Mouse (Mus musculus): ENCODE data around the gene Atp10b. TPM values are rescaled to one million over a fixed set of nuclear protein-coding genes. Genes with fewer than 3 reads are reported as not detected.

Gene Atp10b
- polyA plus RNA-seq, 1 experiment = not detected

DNA sequence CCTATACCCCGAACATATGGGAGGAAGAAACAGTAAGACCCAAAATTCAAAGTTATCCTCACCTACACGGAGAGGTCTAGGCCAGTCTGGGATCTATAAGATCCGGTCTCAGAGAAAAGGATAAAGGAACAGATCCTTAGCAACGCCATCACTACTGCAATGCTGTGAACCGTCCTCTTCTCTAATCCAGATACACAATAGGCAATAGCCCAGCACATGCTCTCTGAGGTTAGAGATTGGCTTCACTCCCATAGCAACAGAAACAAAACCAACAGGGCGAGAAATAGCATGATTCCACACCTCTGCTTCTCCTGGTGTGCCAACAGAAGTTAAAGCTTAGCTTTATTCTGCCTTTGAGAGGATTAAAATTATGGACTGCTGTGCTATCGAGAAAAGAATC, 82.4 kb downstream of the Atp10b start:
- Histone ChIP-seq H3K27ac (ENCODE audit: insufficient read depth, low read length) (no peak overlapping the region), H3K4me3 (ENCODE audit: extremely low read depth, insufficient read depth, insufficient read length) (no peak overlapping the region), H3K4me1 (ENCODE audit: control insufficient read depth, insufficient read depth, insufficient read length) (no peaks in the 10 kb centered on the region), H3K27me3 (ENCODE audit: control insufficient read depth, insufficient read depth, low read length) (no peaks in the 10 kb centered on the region), H3K36me3 (ENCODE audit: control insufficient read depth, insufficient read depth, low read length) (no peaks in the 10 kb centered on the region)
- TF ChIP-seq POLR2A (IDR thresholded peaks at IDR 0.05; ENCODE audit: low read depth, low read length) = no peak
- no peak for TF ChIP-seq CTCF (IDR thresholded peaks at IDR 0.05; ENCODE audit: extremely low read depth, insufficient read depth, insufficient read length, insufficient replicate concordance)
- WGBS = 89% methylated on average over 7 of the region's 7 CpGs
- DNase-seq (ENCODE audit: low read depth in 1 of 2, low spot score in 2 of 2) = no peak

DNA sequence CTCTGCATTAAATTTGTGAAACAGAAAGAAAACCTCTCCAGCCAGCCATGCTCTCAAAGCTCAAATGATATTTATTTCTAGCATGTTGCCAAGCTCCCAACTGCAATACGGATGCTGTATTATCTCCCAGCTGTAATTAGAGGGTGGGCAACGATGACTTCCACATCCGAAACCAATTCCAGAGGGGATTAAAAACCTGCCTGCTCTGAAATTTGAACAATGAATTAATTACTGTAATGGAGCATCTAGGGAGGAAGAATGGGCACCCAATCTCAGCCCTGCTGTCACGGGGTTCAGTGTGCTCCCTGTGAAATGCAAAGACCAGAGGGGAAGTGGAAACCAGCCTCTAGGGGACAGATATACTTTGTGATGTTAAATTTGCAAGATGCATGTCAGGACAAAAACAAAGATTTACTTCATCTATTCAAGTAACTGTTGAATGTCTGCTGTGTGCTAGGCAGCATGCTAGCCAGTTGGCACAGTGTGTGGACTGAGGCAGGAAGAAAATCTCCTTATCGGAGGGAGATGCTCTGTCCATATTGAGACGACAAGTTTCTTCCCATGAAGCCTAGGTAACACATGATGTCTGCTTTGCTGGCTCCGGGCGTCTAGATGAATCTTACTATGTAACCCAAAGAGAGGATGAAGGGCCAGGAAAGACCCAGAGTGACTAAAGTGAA, 86.8 kb downstream of the Atp10b start:
- WGBS = 83% methylated on average over 8 of the region's 8 CpGs
- no peak overlapping the region for H3K27ac ChIP-seq (ENCODE audit: insufficient read depth, low read length)
- no peaks in the 10 kb centered on the region for H3K4me1 ChIP-seq (ENCODE audit: control insufficient read depth, insufficient read depth, insufficient read length)
- no peak overlapping the region for H3K4me3 ChIP-seq (ENCODE audit: extremely low read depth, insufficient read depth, insufficient read length)
- no peaks in the 10 kb centered on the region for H3K36me3 ChIP-seq (ENCODE audit: control insufficient read depth, insufficient read depth, low read length)
- H3K27me3 ChIP-seq (ENCODE audit: control insufficient read depth, insufficient read depth, low read length) = no peaks in the 10 kb centered on the region
- no peak for DNase-seq (ENCODE audit: low read depth in 1 of 2, low spot score in 2 of 2)
- TF ChIP-seq POLR2A (IDR thresholded peaks at IDR 0.05; ENCODE audit: low read depth, low read length) = no peak
- no peak for TF ChIP-seq CTCF (IDR thresholded peaks at IDR 0.05; ENCODE audit: extremely low read depth, insufficient read depth, insufficient read length, insufficient replicate concordance)

GRCm38 (mm10) chr11:43239804-43240203, 90.1 kb downstream of the Atp10b start:
- H3K4me3 ChIP-seq (ENCODE audit: extremely low read depth, insufficient read depth, insufficient read length) = no peak overlapping the region
- no peaks in the 10 kb centered on the region for H3K27me3 ChIP-seq (ENCODE audit: control insufficient read depth, insufficient read depth, low read length)
- TF ChIP-seq POLR2A (IDR thresholded peaks at IDR 0.05; ENCODE audit: low read depth, low read length) = no peak
- TF ChIP-seq CTCF (IDR thresholded peaks at IDR 0.05; ENCODE audit: extremely low read depth, insufficient read depth, insufficient read length, insufficient replicate concordance) = no peak
- H3K4me1 ChIP-seq (ENCODE audit: control insufficient read depth, insufficient read depth, insufficient read length) = no peaks in the 10 kb centered on the region
- no peak overlapping the region for H3K27ac ChIP-seq (ENCODE audit: insufficient read depth, low read length)
- H3K36me3 ChIP-seq (ENCODE audit: control insufficient read depth, insufficient read depth, low read length) = no peaks in the 10 kb centered on the region
- DNase-seq (ENCODE audit: low read depth in 1 of 2, low spot score in 2 of 2) = no peak
- WGBS = 95% methylated on average over 8 of the region's 8 CpGs

DNA sequence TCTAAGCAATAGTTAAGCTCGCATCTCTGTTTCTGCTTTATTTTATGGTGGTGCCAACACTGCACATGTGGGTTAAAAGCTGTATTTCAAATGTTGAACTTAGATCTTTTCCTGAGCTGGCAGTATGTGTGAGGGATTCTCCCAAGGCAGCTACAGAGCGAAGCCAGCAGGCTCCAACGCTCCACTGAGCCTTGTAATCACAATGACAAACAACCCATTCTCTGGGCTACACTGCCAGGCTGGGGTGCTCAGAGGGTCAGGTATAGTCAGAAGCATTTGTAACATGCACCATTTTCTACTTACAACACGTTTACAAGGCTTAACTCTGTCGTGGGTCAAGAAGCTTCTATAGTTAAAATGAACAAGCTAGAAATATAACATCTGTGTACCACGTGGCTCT, 103.4 kb downstream of the Atp10b start:
- H3K4me1 ChIP-seq (ENCODE audit: control insufficient read depth, insufficient read depth, insufficient read length) = no peaks in the 10 kb centered on the region
- 64% methylated on average over 6 of the region's 6 CpGs for WGBS
- H3K36me3 ChIP-seq (ENCODE audit: control insufficient read depth, insufficient read depth, low read length) = no peaks in the 10 kb centered on the region
- H3K4me3 ChIP-seq (ENCODE audit: extremely low read depth, insufficient read depth, insufficient read length) = no peak overlapping the region
- DNase-seq (ENCODE audit: low read depth in 1 of 2, low spot score in 2 of 2) = no peak
- TF ChIP-seq CTCF (IDR thresholded peaks at IDR 0.05; ENCODE audit: extremely low read depth, insufficient read depth, insufficient read length, insufficient replicate concordance) (no peak), POLR2A (IDR thresholded peaks at IDR 0.05; ENCODE audit: low read depth, low read length) (no peak)
- H3K27me3 ChIP-seq (ENCODE audit: control insufficient read depth, insufficient read depth, low read length) = no peaks in the 10 kb centered on the region
- no peak overlapping the region for H3K27ac ChIP-seq (ENCODE audit: insufficient read depth, low read length)

- H3K27ac ChIP-seq (ENCODE audit: insufficient read depth, low read length) = no peak overlapping the region
- no peaks in the 10 kb centered on the region for H3K36me3 ChIP-seq (ENCODE audit: control insufficient read depth, insufficient read depth, low read length)
- no peaks in the 10 kb centered on the region for H3K4me1 ChIP-seq (ENCODE audit: control insufficient read depth, insufficient read depth, insufficient read length)
- DNase-seq (ENCODE audit: low read depth in 1 of 2, low spot score in 2 of 2) = no peak
- TF ChIP-seq POLR2A (IDR thresholded peaks at IDR 0.05; ENCODE audit: low read depth, low read length) (no peak), CTCF (IDR thresholded peaks at IDR 0.05; ENCODE audit: extremely low read depth, insufficient read depth, insufficient read length, insufficient replicate concordance) (no peak)
- WGBS = 87% methylated on average over 4 of the region's 4 CpGs
- no peaks in the 10 kb centered on the region for H3K27me3 ChIP-seq (ENCODE audit: control insufficient read depth, insufficient read depth, low read length)
- H3K4me3 ChIP-seq (ENCODE audit: extremely low read depth, insufficient read depth, insufficient read length) = no peak overlapping the region
Measured at GRCm38 (mm10) chr11:43255262-43255661, 105.6 kb downstream of the Atp10b start.

GRCm38 (mm10) chr11:43257291-43257690, 107.6 kb downstream of the Atp10b start:
- Histone ChIP-seq H3K4me3 (ENCODE audit: extremely low read depth, insufficient read depth, insufficient read length) (no peak overlapping the region), H3K36me3 (ENCODE audit: control insufficient read depth, insufficient read depth, low read length) (no peaks in the 10 kb centered on the region), H3K27ac (ENCODE audit: insufficient read depth, low read length) (no peak overlapping the region), H3K4me1 (ENCODE audit: control insufficient read depth, insufficient read depth, insufficient read length) (no peaks in the 10 kb centered on the region), H3K27me3 (ENCODE audit: control insufficient read depth, insufficient read depth, low read length) (no peaks in the 10 kb centered on the region)
- 84% methylated on average over 3 of the region's 3 CpGs for WGBS
- DNase-seq (ENCODE audit: low read depth in 1 of 2, low spot score in 2 of 2) = no peak
- TF ChIP-seq CTCF (IDR thresholded peaks at IDR 0.05; ENCODE audit: extremely low read depth, insufficient read depth, insufficient read length, insufficient replicate concordance) (no peak), POLR2A (IDR thresholded peaks at IDR 0.05; ENCODE audit: low read depth, low read length) (no peak)

DNA sequence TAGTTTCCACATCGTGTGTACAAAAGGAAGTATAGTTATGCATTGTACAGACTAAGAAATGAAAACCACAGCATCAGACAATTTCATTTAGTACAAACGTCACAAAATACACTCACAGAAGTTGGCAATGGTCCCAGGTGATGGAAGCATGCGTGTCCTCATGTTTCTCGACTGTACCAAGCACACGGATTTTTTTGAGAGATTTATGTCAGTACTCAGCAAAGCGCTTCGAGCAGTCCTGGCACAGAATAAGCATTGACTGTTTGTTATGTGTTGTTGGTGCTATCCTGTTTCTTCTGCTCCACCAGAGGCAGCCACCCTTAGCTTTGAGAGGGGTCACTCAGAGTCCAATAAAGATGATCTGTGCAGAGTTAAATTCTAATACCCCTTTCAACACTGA, 108.1 kb downstream of the Atp10b start:
- DNase-seq (ENCODE audit: low read depth in 1 of 2, low spot score in 2 of 2) = no peak
- H3K4me1 ChIP-seq (ENCODE audit: control insufficient read depth, insufficient read depth, insufficient read length) = no peaks in the 10 kb centered on the region
- WGBS = 65% methylated on average over 7 of the region's 7 CpGs
- TF ChIP-seq POLR2A (IDR thresholded peaks at IDR 0.05; ENCODE audit: low read depth, low read length) = no peak
- TF ChIP-seq CTCF (IDR thresholded peaks at IDR 0.05; ENCODE audit: extremely low read depth, insufficient read depth, insufficient read length, insufficient replicate concordance) = no peak
- H3K27ac ChIP-seq (ENCODE audit: insufficient read depth, low read length) = no peak overlapping the region
- no peaks in the 10 kb centered on the region for H3K36me3 ChIP-seq (ENCODE audit: control insufficient read depth, insufficient read depth, low read length)
- H3K4me3 ChIP-seq (ENCODE audit: extremely low read depth, insufficient read depth, insufficient read length) = no peak overlapping the region
- H3K27me3 ChIP-seq (ENCODE audit: control insufficient read depth, insufficient read depth, low read length) = no peaks in the 10 kb centered on the region
